Mouse (Mus musculus): ENCODE measurements at regions not wholly inside any gene's neighbourhood (a gene's known extent, or its start where the extent isn't known, plus 50 kb on each side); places are given as distances from the start of the nearest gene placed in this dataset.

DNA sequence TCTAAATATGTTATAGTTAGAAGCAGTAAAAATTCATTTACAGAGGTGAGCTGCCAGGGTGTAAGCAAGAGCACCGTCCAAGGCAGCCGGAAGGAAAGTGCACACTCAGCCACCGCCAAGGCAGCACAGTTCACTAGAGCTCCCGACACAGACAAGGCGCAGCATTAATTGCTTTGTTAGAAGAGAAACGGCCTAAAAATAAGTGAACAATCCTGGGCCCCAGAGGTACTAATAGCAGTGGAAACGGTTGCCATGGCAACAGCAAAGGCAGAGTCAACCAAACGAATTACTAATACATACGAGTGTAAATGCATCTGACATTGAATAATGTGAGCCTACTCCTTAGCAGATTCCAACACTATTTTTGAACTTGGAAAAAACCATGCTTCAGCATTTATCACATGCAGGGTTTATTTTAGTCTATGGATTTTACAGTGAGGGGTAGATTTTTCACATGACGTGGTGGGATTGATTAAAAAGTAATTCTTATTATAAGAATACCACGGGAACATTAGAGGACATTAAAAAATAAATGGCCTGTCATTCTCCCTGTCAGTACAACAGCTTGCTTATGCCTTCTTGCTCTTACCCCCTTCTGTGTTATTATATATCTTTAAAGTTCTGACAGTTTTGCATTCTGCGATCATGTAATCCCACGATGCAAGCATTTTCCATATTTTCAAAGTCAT is 62.5 kb downstream of the Cavin4 start:
- Histone ChIP-seq H3K79me3 (ENCODE audit: low read depth) (no peaks in the 10 kb centered on the region), H3ac (ENCODE audit: control insufficient read depth, insufficient read length, low read depth) (no peak overlapping the region), H3K36me3 (ENCODE audit: control insufficient read depth, insufficient read depth) (no peaks in the 10 kb centered on the region), H3K79me2 (ENCODE audit: control insufficient read depth, insufficient read depth) (no peaks in the 10 kb centered on the region), H3K27me3 (ENCODE audit: control insufficient read depth, insufficient read depth, insufficient read length) (no peaks in the 10 kb centered on the region), H3K4me3 (ENCODE audit: insufficient read depth, poor library complexity, severe bottlenecking) (no peak overlapping the region)
- TF ChIP-seq CEBPB (IDR thresholded peaks at IDR 0.05; ENCODE audit: low read depth) (no peak), CTCF (IDR thresholded peaks at IDR 0.05; ENCODE audit: control insufficient read depth, insufficient read depth, insufficient read length) (no peak), MAX (IDR thresholded peaks at IDR 0.05) (no peak), USF1 (IDR thresholded peaks at IDR 0.05; ENCODE audit: low read depth) (no peak), MYOG (IDR thresholded peaks at IDR 0.05; ENCODE audit: control insufficient read depth, extremely low read depth, insufficient read length) (no peak), FOSL1 (IDR thresholded peaks at IDR 0.05; ENCODE audit: insufficient read depth, low read length, poor library complexity, severe bottlenecking) (no peak), MYOD1 (IDR thresholded peaks at IDR 0.05; ENCODE audit: control insufficient read depth, insufficient read length, low read depth) (no peak)

DNA sequence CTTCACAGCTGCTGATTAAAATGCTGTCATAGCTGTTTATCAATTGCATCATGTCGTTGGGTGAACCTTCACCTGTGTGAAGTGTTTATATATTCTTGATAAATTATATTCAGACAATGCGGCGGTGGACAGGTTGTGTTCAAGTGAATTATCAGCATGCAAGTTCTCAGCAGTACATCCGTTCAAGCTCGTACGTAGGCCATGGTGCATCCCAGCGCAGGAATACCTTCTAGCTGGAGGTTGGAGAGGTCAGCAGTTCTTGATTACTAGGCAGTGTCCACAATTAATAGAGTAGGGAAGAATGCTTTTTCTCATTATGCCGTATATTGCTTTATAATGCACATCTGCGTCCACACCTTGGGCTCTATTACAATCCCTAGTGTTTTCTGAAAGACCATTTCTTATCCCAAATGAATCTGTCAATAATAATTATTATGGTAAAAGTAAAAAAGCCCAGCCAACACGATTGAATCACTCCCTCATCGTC is 63.1 kb downstream of the Cavin4 start:
- Histone ChIP-seq H3K4me3 (ENCODE audit: insufficient read depth, poor library complexity, severe bottlenecking) (no peak overlapping the region), H3ac (ENCODE audit: control insufficient read depth, insufficient read length, low read depth) (no peak overlapping the region), H3K79me3 (ENCODE audit: low read depth) (no peaks in the 10 kb centered on the region), H3K79me2 (ENCODE audit: control insufficient read depth, insufficient read depth) (no peaks in the 10 kb centered on the region), H3K36me3 (ENCODE audit: control insufficient read depth, insufficient read depth) (no peaks in the 10 kb centered on the region), H3K27me3 (ENCODE audit: control insufficient read depth, insufficient read depth, insufficient read length) (no peaks in the 10 kb centered on the region)
- TF ChIP-seq MAX (IDR thresholded peaks at IDR 0.05) (no peak), CEBPB (IDR thresholded peaks at IDR 0.05; ENCODE audit: low read depth) (no peak), CTCF (IDR thresholded peaks at IDR 0.05; ENCODE audit: control insufficient read depth, insufficient read depth, insufficient read length) (no peak), USF1 (IDR thresholded peaks at IDR 0.05; ENCODE audit: low read depth) (no peak)

DNA sequence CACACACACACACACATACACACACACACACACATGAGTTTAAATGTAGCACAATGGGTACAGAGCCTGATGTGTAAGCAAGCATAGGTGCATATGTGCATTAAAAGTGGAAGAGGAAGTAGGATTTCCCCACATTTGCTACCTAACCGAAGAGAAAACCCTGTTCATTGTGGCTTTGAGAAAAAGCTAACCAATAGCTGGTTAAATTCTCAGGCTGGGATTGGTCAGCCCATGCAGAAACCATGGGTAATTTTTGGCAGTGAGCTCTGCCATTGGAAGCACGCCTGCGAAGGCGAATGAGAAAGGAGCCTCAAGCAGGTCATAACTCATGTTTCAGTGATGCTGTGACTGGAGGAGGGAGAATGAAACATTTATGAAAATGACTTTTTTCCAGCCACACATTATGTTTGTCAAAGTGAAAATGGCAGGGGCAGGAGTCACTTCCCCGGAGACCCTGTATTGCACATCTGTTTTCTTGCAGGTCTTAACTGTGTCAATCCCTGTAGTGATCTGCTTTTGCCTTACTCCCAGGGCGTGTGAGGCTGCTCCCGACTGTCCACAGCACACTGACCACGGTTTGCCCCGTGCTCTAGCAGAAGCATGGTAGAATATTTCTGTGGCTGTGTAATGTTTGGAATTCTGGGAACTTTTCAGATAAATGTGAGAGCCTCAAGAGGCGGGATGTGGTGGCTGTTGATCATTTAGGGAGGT is 71.7 kb downstream of the Cavin4 start:
- Histone ChIP-seq H3K27me3 (ENCODE audit: control insufficient read depth, insufficient read depth, insufficient read length) (no peaks in the 10 kb centered on the region), H3K36me3 (ENCODE audit: control insufficient read depth, insufficient read depth) (no peaks in the 10 kb centered on the region), H3K79me3 (ENCODE audit: low read depth) (no peaks in the 10 kb centered on the region), H3K4me3 (ENCODE audit: insufficient read depth, poor library complexity, severe bottlenecking) (no peak overlapping the region), H3ac (ENCODE audit: control insufficient read depth, insufficient read length, low read depth) (no peak overlapping the region), H3K79me2 (ENCODE audit: control insufficient read depth, insufficient read depth) (no peaks in the 10 kb centered on the region)
- TF ChIP-seq MYOG (IDR thresholded peaks at IDR 0.05; ENCODE audit: control insufficient read depth, extremely low read depth, insufficient read length) = no peak

DNA sequence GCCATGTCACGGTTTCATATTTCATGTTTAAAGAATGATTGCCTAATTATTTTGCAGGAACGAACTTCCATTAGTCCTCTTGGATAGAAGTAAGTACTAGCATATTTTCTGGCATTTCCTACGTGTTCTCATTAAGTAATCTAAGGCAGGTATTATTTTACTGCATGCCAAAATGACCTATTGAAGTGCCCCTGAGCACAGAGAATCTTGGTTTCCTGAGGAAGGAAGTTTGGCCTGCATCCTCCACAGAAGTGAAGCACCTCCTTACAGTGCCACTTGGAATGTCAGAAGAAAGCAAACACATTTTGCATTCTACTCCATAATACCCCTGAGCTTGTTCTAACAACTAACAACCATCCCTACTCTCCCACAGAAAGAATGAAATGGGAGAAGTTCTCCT is 82.9 kb downstream of the Cavin4 start:
- Histone ChIP-seq H3K27me3 (ENCODE audit: control insufficient read depth, insufficient read depth, insufficient read length) (no peaks in the 10 kb centered on the region), H3K79me2 (ENCODE audit: control insufficient read depth, insufficient read depth) (no peaks in the 10 kb centered on the region), H3K36me3 (ENCODE audit: control insufficient read depth, insufficient read depth) (no peaks in the 10 kb centered on the region), H3ac (ENCODE audit: control insufficient read depth, insufficient read length, low read depth) (no peak overlapping the region), H3K4me3 (ENCODE audit: insufficient read depth, poor library complexity, severe bottlenecking) (no peak overlapping the region), H3K79me3 (ENCODE audit: low read depth) (no peaks in the 10 kb centered on the region)
- TF ChIP-seq CTCF (IDR thresholded peaks at IDR 0.05; ENCODE audit: control insufficient read depth, insufficient read depth, insufficient read length) (no peak), MAX (IDR thresholded peaks at IDR 0.05) (no peak)

DNA sequence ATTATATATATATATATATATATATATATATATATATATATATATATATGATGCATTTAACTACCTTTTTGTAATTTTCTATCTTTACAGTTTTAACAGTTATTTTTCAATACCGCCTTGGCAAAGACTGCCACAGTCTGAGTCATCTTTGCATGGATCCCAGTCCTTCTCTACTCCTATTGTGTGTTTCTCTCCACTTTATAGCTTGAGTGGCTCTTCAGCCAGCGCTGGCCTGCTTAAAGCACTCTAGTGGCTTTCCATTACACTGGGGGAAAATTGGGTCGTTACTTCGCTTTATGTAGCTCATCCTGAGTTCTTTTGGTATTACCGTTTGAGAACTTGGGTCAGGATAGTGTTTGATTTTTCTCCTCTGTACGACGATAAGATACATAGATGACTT is 86.3 kb downstream of the Cavin4 start:
- TF ChIP-seq FOSL1 (IDR thresholded peaks at IDR 0.05; ENCODE audit: insufficient read depth, low read length, poor library complexity, severe bottlenecking) (no peak), MYOD1 (IDR thresholded peaks at IDR 0.05; ENCODE audit: control insufficient read depth, insufficient read length, low read depth) (no peak), MYOG (IDR thresholded peaks at IDR 0.05; ENCODE audit: control insufficient read depth, extremely low read depth, insufficient read length) (no peak), CTCF (IDR thresholded peaks at IDR 0.05; ENCODE audit: control insufficient read depth, insufficient read depth, insufficient read length) (no peak), CEBPB (IDR thresholded peaks at IDR 0.05; ENCODE audit: low read depth) (no peak), MAX (IDR thresholded peaks at IDR 0.05) (no peak), USF1 (IDR thresholded peaks at IDR 0.05; ENCODE audit: low read depth) (no peak)
- Histone ChIP-seq H3ac (ENCODE audit: control insufficient read depth, insufficient read length, low read depth) (no peak overlapping the region), H3K27me3 (ENCODE audit: control insufficient read depth, insufficient read depth, insufficient read length) (no peaks in the 10 kb centered on the region), H3K79me2 (ENCODE audit: control insufficient read depth, insufficient read depth) (no peaks in the 10 kb centered on the region), H3K4me3 (ENCODE audit: insufficient read depth, poor library complexity, severe bottlenecking) (no peak overlapping the region), H3K79me3 (ENCODE audit: low read depth) (no peaks in the 10 kb centered on the region), H3K36me3 (ENCODE audit: control insufficient read depth, insufficient read depth) (no peaks in the 10 kb centered on the region)

DNA sequence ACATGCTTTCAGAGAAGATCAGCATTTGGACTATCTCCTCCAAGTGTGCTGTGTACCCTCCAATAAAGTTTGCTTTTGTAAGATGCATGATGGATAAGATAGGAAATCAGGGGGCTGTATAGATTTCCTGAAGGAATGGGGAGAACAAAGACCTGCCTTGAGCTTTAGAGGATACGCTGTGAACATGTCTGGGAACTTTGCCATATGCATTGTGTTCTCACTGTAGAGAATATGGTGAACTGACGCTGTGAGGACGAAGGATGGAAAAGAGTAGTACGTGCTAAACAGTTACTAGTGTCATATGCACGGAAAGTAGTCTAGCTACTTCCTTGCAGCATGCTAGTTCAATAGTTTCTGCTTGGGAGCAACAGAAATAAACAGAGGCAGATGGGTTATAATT is 86.8 kb downstream of the Cavin4 start:
- TF ChIP-seq FOSL1 (IDR thresholded peaks at IDR 0.05; ENCODE audit: insufficient read depth, low read length, poor library complexity, severe bottlenecking) = no peak
- TF ChIP-seq MYOG (IDR thresholded peaks at IDR 0.05; ENCODE audit: control insufficient read depth, extremely low read depth, insufficient read length) = no peak
- no peak for TF ChIP-seq MYOD1 (IDR thresholded peaks at IDR 0.05; ENCODE audit: control insufficient read depth, insufficient read length, low read depth)
- TF ChIP-seq CTCF (IDR thresholded peaks at IDR 0.05; ENCODE audit: control insufficient read depth, insufficient read depth, insufficient read length) = no peak
- TF ChIP-seq CEBPB (IDR thresholded peaks at IDR 0.05; ENCODE audit: low read depth) = no peak
- TF ChIP-seq USF1 (IDR thresholded peaks at IDR 0.05; ENCODE audit: low read depth) = no peak
- TF ChIP-seq MAX (IDR thresholded peaks at IDR 0.05) = no peak

More for the DNA sequence above, 86.8 kb downstream of the Cavin4 start:
- Histone ChIP-seq H3K36me3 (ENCODE audit: control insufficient read depth, insufficient read depth) (no peaks in the 10 kb centered on the region), H3ac (ENCODE audit: control insufficient read depth, insufficient read length, low read depth) (no peak overlapping the region), H3K79me2 (ENCODE audit: control insufficient read depth, insufficient read depth) (no peaks in the 10 kb centered on the region), H3K79me3 (ENCODE audit: low read depth) (no peaks in the 10 kb centered on the region), H3K27me3 (ENCODE audit: control insufficient read depth, insufficient read depth, insufficient read length) (no peaks in the 10 kb centered on the region), H3K4me3 (ENCODE audit: insufficient read depth, poor library complexity, severe bottlenecking) (no peak overlapping the region)

Measured in C2C12 (cell line).